Mouse (Mus musculus) T-helper 1 cell (primary cell): Measurements from ENCODE around the gene Rgs16.

Experiments used
- in situ Hi-C: fragments of 300-600 bp; cut with MboI, MseI; formaldehyde crosslinking; loops from one replicate; pipeline ENCODE4 v1.15.1; 2025; ENCODE audit warnings: high pct_unique_total_duplicates

The Rgs16 gene

DNA sequence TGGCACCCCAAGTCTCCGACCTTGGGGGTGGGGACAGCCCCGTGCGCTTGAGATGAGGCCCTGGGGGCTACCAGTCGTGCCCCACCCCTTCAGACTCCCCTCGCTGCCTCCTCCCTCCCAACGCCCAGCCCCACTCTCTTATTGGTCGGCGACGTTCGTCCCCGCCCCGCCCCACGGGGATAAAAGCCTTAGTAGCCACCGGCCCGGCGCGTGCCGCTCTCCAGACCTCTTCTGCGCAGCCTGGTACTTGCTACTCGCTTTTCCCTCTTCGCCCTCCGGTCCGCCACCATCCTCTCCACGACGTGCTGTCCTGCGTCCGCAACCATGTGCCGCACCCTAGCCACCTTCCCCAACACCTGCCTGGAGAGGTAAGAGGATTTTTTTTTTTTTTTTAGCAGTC, at the start of gene Rgs16:
Rgs16 (plus strand) TSS at position 205 of the 400 bp plus-strand sequence.
- in situ Hi-C loops: loop anchor here (5.0 kb wide), 1 partner anchor 63 kb away; no protein-coding TSS in a partner anchor

GRCm38 (mm10) chr1:153692526-153692925, 47.6 kb upstream of the Rgs16 start:
- in situ Hi-C loops: no loop called here

- in situ Hi-C loops: no loop called here
These were observed 45.6 kb upstream of the Rgs16 start for GRCm38 (mm10) chr1:153694372-153695120.

- in situ Hi-C loops: no loop called here
These were observed 44.8 kb upstream of the Rgs16 start for GRCm38 (mm10) chr1:153695398-153695797.

- in situ Hi-C loops: no loop called here
These were observed 44.1 kb upstream of the Rgs16 start for GRCm38 (mm10) chr1:153696093-153696492.

GRCm38 (mm10) chr1:153696541-153696940, 43.6 kb upstream of the Rgs16 start:
- in situ Hi-C loops: no loop called here

- in situ Hi-C loops: no loop called here
These were observed 42.4 kb upstream of the Rgs16 start for GRCm38 (mm10) chr1:153697581-153698251.

- in situ Hi-C loops: no loop called here
These were observed 41.7 kb upstream of the Rgs16 start for GRCm38 (mm10) chr1:153698311-153699084.

DNA sequence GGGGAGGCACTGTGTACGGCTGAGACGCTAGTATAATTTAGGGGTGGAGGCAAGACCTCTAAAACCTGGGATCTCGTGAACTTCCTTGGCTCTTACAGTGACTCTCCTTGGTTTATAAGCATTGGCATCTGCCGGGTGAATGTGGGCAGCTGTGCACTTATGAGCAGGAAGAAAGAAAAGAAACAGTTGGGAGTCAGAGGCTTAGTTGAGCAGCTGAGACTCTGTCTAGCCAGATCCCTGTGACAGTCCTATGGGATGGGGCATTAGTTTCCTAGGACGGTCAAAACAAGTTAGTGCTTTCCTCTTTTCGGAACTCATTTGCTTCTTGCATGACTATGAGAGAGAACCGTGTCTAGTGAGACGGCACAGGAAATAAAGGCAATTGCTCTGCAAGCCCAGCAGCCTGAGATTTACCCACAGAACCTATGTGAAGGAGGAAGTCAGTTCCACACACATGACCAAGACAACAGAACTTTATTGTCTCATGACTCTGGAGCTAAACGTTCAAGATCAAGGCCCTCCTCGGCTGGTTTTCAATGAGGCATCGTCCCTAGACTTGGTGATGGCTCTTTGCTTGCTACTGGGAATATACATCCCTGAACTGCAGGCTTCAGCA, 39.6 kb upstream of the Rgs16 start:
- in situ Hi-C loops: no loop called here

GRCm38 (mm10) chr1:153701461-153701860, 38.7 kb upstream of the Rgs16 start:
- in situ Hi-C loops: no loop called here

- in situ Hi-C loops: no loop called here
These were observed 37.8 kb upstream of the Rgs16 start for GRCm38 (mm10) chr1:153702166-153702852.

DNA sequence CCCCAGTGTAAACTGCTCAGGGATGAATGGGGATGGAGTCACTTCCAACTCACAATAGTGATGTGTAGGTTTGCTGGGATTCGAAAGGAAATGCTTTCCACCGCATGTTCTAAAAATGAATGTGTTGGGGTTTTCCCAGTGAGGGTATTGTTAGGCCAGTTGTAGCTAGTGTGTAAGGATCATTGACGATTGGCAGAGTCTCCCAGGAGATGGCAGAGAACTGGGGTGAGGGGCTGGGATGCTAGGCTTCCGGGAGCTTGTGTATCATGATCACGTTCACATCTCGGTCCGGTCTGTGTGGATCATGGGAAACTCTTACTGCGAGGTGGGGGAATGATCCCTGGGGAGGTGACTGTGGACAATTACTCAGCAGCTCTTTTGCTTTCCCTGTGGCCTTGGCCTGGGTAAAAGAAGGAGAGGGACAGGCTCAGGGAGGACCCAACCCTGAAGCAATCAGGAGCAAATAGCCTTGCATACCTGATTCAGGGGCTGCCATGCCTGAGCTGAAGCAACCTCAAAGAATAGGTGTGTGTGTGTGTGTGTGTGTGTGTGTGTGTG, 37.2 kb upstream of the Rgs16 start:
- in situ Hi-C loops: no loop called here

- in situ Hi-C loops: no loop called here
These were observed 36.6 kb upstream of the Rgs16 start for GRCm38 (mm10) chr1:153703445-153703991.

- in situ Hi-C loops: no loop called here
These were observed 36.0 kb upstream of the Rgs16 start for GRCm38 (mm10) chr1:153704174-153704573.

DNA sequence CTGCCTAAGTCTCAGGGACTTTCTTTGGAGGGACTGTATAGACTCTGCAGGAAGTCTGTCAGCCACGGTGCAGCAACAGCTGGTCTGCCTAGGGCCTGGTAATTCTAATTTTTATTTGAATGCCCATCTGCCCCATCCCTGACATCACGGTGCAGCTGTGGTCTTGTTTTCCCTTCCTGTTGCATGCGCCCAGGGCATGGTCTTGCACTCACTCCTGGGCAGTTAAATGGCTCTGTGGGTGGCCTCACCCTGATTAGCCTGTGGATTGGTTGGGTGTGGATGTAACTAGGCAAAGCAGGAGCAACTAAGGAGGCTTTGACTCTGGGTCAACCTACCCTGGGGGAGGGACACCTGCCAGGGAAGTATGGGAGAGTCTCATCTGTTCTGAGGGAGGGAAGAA, 35.2 kb upstream of the Rgs16 start:
- in situ Hi-C loops: no loop called here

DNA sequence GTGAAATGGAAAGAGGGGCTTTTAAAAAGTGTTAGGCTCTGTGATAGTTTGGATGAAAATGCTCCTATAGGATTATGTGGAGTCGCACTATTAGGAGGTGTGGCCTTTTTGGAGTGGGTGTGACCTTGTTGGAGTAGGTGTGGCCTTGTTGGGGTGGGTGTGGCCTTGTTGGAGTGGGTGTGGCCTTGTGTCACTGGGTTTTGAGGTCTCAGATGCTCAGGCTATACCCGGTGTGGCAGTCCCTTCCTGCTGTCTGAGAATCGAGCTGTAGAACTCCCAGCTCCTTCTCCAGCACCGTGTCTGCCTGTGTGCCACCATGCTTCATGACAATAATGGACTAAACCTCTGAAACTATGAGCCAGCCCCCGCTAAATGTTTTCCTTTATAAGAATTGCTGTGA, 31.5 kb upstream of the Rgs16 start:
- in situ Hi-C loops: no loop called here

DNA sequence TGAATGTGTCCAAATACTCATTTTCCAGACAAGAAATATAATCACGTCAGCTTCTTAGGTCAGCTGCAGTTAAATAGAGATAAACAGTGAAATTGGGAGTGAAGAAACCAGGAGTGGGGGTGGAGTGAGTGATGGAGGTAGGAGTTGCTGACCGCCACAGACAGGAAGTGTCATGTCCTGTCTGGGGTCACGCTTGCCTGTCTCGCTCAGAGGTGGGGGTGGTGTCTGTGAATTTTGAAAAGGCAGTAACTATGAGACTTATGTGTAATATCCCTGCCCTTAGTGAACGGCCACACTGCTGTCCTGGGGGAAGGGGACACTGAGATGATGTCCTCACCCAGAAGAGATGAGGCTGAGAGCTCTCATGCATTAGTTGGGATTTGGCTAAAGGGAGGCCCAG, 30.7 kb upstream of the Rgs16 start:
- in situ Hi-C loops: no loop called here

DNA sequence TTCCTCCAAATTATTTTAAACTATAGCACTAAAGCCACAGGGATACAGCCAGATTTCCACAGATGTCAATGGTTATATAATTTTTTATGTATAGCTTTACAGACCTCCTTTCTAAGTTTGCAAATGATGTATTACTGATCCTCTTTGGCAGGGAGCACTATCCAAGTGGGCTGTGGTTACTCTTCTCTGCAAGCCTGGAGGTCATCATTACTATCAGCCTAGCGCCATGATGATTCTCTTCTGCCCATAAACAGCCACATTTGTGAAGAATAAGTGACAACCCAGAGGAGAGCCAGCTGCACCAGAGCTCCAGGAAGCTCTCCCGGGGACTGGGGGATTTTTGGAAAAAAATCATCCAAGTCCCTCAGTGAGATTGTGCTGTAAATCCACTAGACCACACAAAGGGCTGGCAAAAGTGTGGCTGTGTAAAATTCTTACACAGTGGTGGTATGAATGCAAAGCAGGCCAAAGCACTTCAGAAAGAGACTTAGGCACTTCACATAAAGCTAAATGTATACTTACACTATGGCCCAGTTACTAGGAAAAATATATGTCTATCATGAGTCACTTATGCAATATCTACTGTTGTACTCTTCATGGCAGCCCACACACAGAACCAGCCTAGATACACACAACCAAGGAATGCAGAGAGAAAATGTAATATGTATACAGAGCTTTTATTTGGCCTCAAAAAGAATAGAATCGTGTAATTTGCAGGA, 28.4 kb upstream of the Rgs16 start:
- in situ Hi-C loops: no loop called here

- in situ Hi-C loops: no loop called here
These were observed 27.5 kb upstream of the Rgs16 start for GRCm38 (mm10) chr1:153712633-153713032.

- in situ Hi-C loops: no loop called here
These were observed 22.2 kb upstream of the Rgs16 start for GRCm38 (mm10) chr1:153717990-153718389.
